Mouse (Mus musculus) cortical plate, adult 2 months (tissue): ENCODE results near the gene Ager. TPM values are rescaled to one million over a fixed set of nuclear protein-coding genes. Genes with fewer than 3 reads are reported as not detected.
A peak's percentile ranks its signal among the peaks of the same experiment; 100 is the strongest.

ENCODE experiments used
- H3K27ac ChIP-seq: fragments of 200-500 bp; 2 replicates; pipeline ENCODE4 v1.5.1; 2012; ENCODE audit warnings: low read length, control low read depth, inconsistent platforms; ENCODE audit not compliant: insufficient read depth
- H3K4me1 ChIP-seq: fragments of 200-500 bp; 2 replicates; pipeline ENCODE4 v1.6.1; 2011; ENCODE audit warnings: low read length; ENCODE audit not compliant: control insufficient read depth, insufficient read depth
- H3K4me3 ChIP-seq: fragments of 200-500 bp; 2 replicates; pipeline ENCODE4 v1.5.1; 2011; ENCODE audit warnings: mild to moderate bottlenecking, low read length, control low read depth; ENCODE audit not compliant: insufficient read depth
- CTCF ChIP-seq: fragments of 200-500 bp; IDR thresholded peaks from 2 replicates; pipeline ENCODE4 v1.5.1; 2011; ENCODE audit warnings: mild to moderate bottlenecking, control low read depth, low read length; ENCODE audit not compliant: insufficient read depth; ENCODE audit errors: extremely low read depth
- POLR2A ChIP-seq: fragments of 200-500 bp; IDR thresholded peaks from 2 replicates; pipeline ENCODE4 v1.6.1; 2011; ENCODE audit warnings: mild to moderate bottlenecking, low read length, control low read depth; ENCODE audit not compliant: insufficient read depth; ENCODE audit errors: extremely low read depth
- polyA plus RNA-seq: library from polyadenylated mRNA; depleted of rRNA; stranded (reverse); fragments of >200 nt; gene quantifications from 2 replicates; pipeline ENCODE4 v1.2.3, GENCODE M21; 2012

Gene Ager
- polyA plus RNA-seq, 1 experiment, result 1.6 TPM

DNA sequence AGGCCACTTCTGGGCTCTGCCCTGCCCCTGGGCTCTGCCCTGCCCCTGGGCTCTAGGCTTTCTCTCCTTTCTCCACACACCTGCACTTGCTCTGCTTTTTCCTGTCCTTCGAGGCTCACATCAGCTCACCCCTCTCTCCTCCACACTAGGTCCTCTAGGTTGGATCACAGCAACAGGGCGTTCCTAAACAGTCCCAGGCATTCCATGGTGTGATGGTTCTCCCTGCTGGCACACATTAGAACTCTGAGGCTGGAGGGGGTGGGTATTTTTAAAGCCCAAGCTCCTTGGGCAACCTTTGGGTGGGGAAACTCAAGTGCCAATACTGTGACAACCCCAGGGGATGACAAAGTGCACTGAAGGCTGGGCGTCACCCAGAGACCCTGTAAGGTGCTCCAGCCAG, 39.8 kb downstream of the Ager start:
- Histone ChIP-seq H3K4me3 (no peak overlapping the region), H3K27ac (no peak overlapping the region), H3K4me1 (0 out of 2 replicates have a peak, but pooled peaks cover 1% of the 10 kb centered on the region)
- TF ChIP-seq POLR2A (no peak), CTCF (no peak)

- Histone ChIP-seq H3K4me1 (0 out of 2 replicates have a peak, but pooled peaks cover 1% of the 10 kb centered on the region), H3K27ac (no peak overlapping the region), H3K4me3 (no peak overlapping the region)
- TF ChIP-seq CTCF (no peak), POLR2A (no peak)
Measured at GRCm38 (mm10) chr17:34639461-34640255, 42.0 kb downstream of the Ager start.

DNA sequence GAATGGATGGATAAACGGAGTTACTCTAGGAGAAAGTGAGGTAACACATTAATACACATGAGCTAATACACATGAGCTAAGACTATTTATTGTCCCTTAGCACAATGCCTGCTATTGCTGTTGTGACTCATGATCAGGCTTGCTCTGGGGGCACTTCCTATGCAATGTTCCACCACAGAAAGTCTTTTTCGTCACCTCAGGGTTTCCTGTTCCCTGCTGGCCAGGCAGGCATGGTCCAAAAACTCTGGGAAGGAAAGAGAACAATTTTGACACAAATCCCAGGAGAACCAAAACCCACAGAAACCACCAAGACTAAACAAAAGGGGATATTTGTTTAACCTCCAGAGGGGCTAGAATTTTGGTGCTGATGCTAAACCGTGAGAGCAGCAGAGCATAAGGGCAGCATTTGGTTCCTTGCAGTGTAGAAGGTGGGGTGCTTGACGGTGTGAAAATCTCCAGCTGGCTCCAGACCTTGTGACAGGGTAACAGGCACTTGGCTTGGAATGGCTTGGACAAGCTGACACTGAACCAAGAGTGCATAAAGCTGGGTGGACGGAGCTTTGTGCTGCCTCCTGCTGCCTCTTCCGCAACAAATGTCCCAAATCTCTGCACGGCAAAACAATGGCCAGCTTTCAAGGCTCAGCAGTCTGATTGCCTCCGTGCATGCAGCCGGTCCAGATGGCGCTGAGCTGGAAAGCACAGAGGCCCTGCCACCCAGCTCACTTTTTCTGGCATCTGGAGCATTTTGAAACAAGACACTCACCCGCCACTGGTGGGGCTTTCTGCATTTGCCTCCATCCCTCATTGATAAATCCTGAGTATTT, 43.3 kb downstream of the Ager start:
- H3K27ac ChIP-seq, result peak overlapping the region; percentile 20
- no peak overlapping the region for H3K4me3 ChIP-seq
- H3K4me1 ChIP-seq, result 0 out of 2 replicates have a peak, but pooled peaks cover 1% of the 10 kb centered on the region
- TF ChIP-seq POLR2A (no peak), CTCF (peak; percentile 13; the same call in 1 of the 2 replicates)

DNA sequence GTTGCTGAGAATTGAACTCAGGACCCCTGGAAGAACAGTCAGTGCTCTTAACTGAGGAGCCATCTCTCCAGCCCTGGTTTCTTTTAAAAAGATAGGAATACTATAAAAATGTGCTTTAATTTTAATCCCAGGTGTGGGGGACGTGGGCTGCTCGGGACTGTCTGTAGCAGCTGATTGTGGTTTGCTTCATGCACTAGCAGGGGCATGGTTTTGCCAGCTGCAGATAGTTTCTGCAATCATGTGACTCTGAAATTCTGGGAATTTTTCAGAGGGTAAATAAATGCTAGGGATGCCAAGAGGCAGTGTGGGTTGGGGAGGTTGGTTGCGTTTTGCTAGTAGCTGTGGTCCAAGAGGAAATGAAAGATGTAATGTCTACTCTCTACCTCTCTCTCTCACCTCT, 44.3 kb downstream of the Ager start:
- 0 out of 2 replicates have a peak, but pooled peaks cover 1% of the 10 kb centered on the region for H3K4me1 ChIP-seq
- no peak overlapping the region for H3K4me3 ChIP-seq
- no peak overlapping the region for H3K27ac ChIP-seq
- no peak for TF ChIP-seq POLR2A
- TF ChIP-seq CTCF, result no peak

GRCm38 (mm10) chr17:34643379-34643778, 45.7 kb downstream of the Ager start:
- TF ChIP-seq POLR2A, result no peak
- TF ChIP-seq CTCF, result no peak

GRCm38 (mm10) chr17:34643944-34644343, 46.3 kb downstream of the Ager start:
- Histone ChIP-seq H3K27ac (no peak overlapping the region), H3K4me1 (peaks cover 3% of the 10 kb centered on the region), H3K4me3 (no peak overlapping the region)

More at GRCm38 (mm10) chr17:34643379-34643778, 45.7 kb downstream of the Ager start:
- Histone ChIP-seq H3K4me3 (no peak overlapping the region), H3K4me1 (peaks cover 3% of the 10 kb centered on the region), H3K27ac (no peak overlapping the region)

DNA sequence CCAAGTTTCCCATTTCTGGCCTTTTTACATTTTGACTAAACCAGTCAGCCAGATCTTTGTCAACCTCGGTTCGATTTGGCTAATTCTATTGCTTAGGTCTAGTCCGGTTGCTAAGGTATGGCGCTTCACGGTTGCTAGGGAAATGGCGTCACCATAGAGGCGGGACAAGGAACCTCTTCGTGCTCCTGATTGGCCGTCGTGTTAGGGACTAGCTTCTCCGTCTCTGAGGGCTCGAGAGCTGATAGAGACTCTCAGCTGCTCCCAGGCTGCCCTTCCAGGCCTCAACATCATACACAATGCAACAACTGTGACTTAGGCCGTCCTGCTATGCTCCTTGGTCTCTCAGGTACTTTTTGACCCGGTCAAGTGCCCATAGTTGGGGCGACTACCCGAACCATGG, 46.9 kb downstream of the Ager start, which contains the start of gene Fkbpl:
TSS of gene Fkbpl (plus strand) at position 157 of the 400 bp plus-strand sequence.
- peak; percentile 85 for TF ChIP-seq POLR2A
- TF ChIP-seq CTCF, result no peak
- Histone ChIP-seq H3K4me1 (peaks cover 3% of the 10 kb centered on the region), H3K27ac (no peak within 1 kb of the TSS), H3K4me3 (peak within 1 kb of the TSS; percentile 60)

More at GRCm38 (mm10) chr17:34643944-34644343, 46.3 kb downstream of the Ager start:
- no peak for TF ChIP-seq CTCF
- no peak for TF ChIP-seq POLR2A

DNA sequence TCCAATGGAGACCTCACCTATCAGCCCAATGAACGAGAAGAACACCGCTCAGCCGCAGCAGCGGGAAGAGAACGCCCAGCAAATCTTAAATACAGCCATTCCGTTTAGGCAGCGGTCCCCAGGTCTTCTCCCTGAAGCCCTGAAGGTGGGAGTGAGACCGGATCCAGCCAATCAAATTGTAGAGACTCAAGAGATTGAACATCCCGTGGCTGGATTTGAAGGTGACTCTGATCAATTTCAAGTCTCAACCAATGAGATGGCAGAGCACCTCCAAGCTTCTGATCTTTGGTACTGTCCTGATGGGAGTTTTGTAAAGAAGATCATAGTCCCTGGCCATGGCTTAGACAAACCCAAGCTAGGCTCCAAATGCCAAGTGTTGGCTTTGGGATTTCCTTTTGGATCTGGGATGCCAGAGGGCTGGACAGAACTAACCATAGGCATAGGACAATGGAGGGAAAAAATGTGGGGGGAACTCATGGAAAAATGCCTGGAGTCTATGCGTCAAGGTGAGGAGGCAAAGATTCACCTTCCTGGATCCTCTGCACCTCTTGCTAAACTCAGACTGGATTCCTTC, 47.7 kb downstream of the Ager start:
- H3K4me1 ChIP-seq, result peaks cover 3% of the 10 kb centered on the region
- peak overlapping the region; percentile 60 for H3K4me3 ChIP-seq
- H3K27ac ChIP-seq, result no peak overlapping the region
- TF ChIP-seq POLR2A (no peak), CTCF (no peak)

DNA sequence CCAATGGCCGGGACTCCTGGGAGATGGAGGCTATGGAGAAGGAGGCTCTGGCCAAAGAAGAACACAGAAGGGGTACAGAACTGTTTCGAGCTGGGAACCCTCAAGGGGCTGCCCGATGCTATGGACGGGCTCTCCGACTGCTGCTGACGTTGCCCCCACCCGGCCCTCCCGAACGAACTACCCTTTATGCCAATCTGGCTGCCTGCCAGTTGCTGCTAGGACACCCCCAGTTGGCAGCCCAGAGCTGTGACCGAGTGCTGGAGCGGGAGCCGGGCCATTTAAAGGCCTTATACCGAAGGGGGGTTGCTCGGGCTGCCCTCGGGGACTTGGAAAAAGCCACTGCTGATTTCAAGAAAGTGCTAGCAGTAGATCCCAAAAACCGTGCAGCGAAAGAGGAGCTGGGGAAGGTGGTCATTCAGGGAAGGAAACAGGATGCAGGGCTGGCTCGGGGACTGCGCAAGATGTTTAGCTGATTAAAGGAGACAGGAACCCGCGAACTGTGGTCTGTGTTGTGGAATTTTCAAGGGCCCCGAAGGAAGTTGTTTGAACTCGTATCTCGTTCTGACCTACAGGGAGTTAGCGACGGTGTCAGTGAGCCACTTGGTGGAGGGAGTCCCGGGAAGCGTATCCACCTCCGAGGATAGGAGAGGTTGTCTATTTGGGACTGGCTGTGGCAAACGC, 48.3 kb downstream of the Ager start:
- TF ChIP-seq POLR2A (no peak), CTCF (no peak)
- peaks cover 3% of the 10 kb centered on the region for H3K4me1 ChIP-seq
- no peak overlapping the region for H3K27ac ChIP-seq
- H3K4me3 ChIP-seq, result no peak overlapping the region
